Mouse (Mus musculus) limb, embryonic 13.5 days (tissue): Measurements from ENCODE around the gene Eif5b. TPM values are rescaled to one million over a fixed set of nuclear protein-coding genes. Genes with fewer than 3 reads are reported as not detected.
"Not testable (repeated sequence)": the region's sequence is repeated elsewhere in the genome, so short reads cannot be mapped to it uniquely, and the experiment has no call there.

Source experiments
- ATAC-seq: fragments of 200-750 bp; cut with Nextera tagmentation; 2 replicates; pipeline ENCODE4 v1.8.0; 2017; ENCODE audit warnings: low read depth, moderate number of reproducible peaks, moderate TSS enrichment; ENCODE audit not compliant: low FRiP score
- H3K27ac ChIP-seq: fragments of 300-500 bp; sonication (generic); 2 replicates; pipeline ENCODE4 v1.5.1; 2015; ENCODE audit warnings: inconsistent platforms, mild to moderate bottlenecking, moderate library complexity
- H3K27me3 ChIP-seq: fragments of 300-500 bp; sonication (generic); 2 replicates; pipeline ENCODE4 v1.6.1; 2015; ENCODE audit warnings: mild to moderate bottlenecking, inconsistent platforms
- H3K36me3 ChIP-seq: fragments of 300-500 bp; sonication (generic); 2 replicates; pipeline ENCODE4 v1.6.1; 2015; ENCODE audit warnings: inconsistent platforms, mild to moderate bottlenecking, moderate library complexity
- H3K4me1 ChIP-seq: fragments of 300-500 bp; sonication (generic); 2 replicates; pipeline ENCODE4 v1.6.1; 2015; ENCODE audit warnings: inconsistent platforms
- H3K4me2 ChIP-seq: fragments of 300-500 bp; sonication (generic); replicated peaks from 2 replicates; pipeline ENCODE4 v1.6.1; 2015; ENCODE audit warnings: inconsistent platforms, mild to moderate bottlenecking, moderate library complexity
- H3K4me3 ChIP-seq: fragments of 300-500 bp; sonication (generic); 2 replicates; pipeline ENCODE4 v1.5.1; 2015; ENCODE audit warnings: moderate library complexity, mild to moderate bottlenecking, inconsistent platforms
- H3K9ac ChIP-seq: fragments of 300-500 bp; sonication (generic); 2 replicates; pipeline ENCODE4 v1.6.1; 2015; ENCODE audit warnings: mild to moderate bottlenecking, inconsistent platforms
- H3K9me3 ChIP-seq: fragments of 300-500 bp; sonication (generic); 2 replicates; pipeline ENCODE4 v1.6.1; 2016; ENCODE audit warnings: inconsistent platforms
- WGBS: fragments of 180-500 bp; shearing (Covaris S2); methylation state at CpG from one replicate; pipeline ENCODE4 v1.1.7; 2015; 5-methylcytosine and 5-hydroxymethylcytosine counted together
- polyA plus RNA-seq: library from polyadenylated mRNA; unstranded; fragments of >200 nt; fragmentation: Nextera tagmentation; extraction: Ambion mirVana; gene quantifications from 2 replicates; pipeline ENCODE4 v1.2.1, GENCODE M21; 2015

The Eif5b gene
- polyA plus RNA-seq: 33.8 TPM in 2 replicates

DNA sequence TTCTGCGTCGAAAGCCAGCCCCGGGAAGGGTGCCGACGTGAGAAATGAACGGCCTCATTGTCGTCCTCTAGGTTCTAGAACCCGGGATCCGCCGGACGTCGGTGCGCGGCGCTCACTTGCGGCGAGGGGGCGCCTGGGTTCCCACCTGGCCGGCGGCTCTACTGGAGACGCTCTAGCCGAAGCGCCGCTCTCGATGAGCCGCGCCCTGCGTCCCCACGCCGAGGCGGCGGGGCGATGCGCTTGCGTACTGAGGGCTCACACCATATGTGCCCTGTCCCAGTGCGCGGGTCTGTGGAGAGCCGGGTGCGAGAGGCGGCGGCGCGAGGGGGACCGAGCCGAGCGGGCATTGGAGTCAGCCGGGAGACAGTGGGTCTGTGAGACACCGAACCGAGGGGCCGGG, at the start of gene Eif5b, which contains the start of gene Txndc9:
Eif5b (plus strand) TSS at position 144 of the 400 bp plus-strand sequence.
Txndc9 (minus strand) TSS at position 27 of the 400 bp plus-strand sequence.
- Histone ChIP-seq H3K36me3 (peaks cover 28% of the 10 kb centered on the region), H3K4me3 (peak within 1 kb of the TSS; percentile 96), H3K9ac (peak within 1 kb of the TSS; percentile 95), H3K27me3 (no peaks in the 10 kb centered on the region), H3K9me3 (no peaks in the 10 kb centered on the region), H3K4me2 (peak within 1 kb of the TSS; percentile 92), H3K27ac (peak within 1 kb of the TSS; percentile 88), H3K4me1 (peaks cover 18% of the 10 kb centered on the region)
- WGBS: under 1% methylated on average over 50 of the region's 50 CpGs
- ATAC-seq: peak; percentile 92

GRCm38 (mm10) chr1:37948906-37949305, 48.9 kb upstream of the Eif5b start:
- H3K4me2 ChIP-seq: no peak overlapping the region
- WGBS: 69% methylated on average over 2 of the region's 2 CpGs
- no peaks in the 10 kb centered on the region for H3K4me1 ChIP-seq
- H3K4me3 ChIP-seq: no peak overlapping the region
- H3K27me3 ChIP-seq: no peaks in the 10 kb centered on the region
- no peak for ATAC-seq
- H3K36me3 ChIP-seq: no peaks in the 10 kb centered on the region
- H3K9ac ChIP-seq: no peak overlapping the region
- H3K9me3 ChIP-seq: no peaks in the 10 kb centered on the region
- H3K27ac ChIP-seq: no peak overlapping the region

DNA sequence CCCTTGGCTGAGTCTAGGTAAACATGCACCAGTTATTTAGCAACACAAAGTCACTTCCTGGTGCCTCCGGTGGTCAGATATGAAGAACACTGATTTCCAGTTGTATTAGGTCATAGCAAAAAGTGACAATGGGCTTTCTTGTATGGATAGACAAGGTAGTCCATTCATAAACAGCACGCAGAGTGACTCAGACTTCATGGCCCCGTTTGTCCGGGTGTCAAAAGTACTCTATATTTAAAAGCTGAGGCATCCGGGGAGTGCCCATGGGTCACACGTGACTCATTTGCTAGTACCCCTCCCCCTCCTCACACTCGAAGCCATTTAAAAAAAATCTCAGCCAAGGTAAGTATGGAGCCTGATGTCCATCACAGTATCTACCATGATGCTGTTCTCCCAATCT, 43.0 kb upstream of the Eif5b start:
- Histone ChIP-seq H3K27ac (no peak overlapping the region), H3K27me3 (no peaks in the 10 kb centered on the region), H3K36me3 (no peaks in the 10 kb centered on the region), H3K4me1 (no peaks in the 10 kb centered on the region), H3K9me3 (no peaks in the 10 kb centered on the region), H3K4me3 (no peak overlapping the region), H3K4me2 (no peak overlapping the region), H3K9ac (no peak overlapping the region)
- no peak for ATAC-seq
- 84% methylated on average over 7 of the region's 7 CpGs for WGBS

GRCm38 (mm10) chr1:37955251-37955650, 42.6 kb upstream of the Eif5b start:
- Histone ChIP-seq H3K36me3 (no peaks in the 10 kb centered on the region), H3K9ac (no peak overlapping the region), H3K27me3 (no peaks in the 10 kb centered on the region), H3K4me3 (no peak overlapping the region), H3K9me3 (no peaks in the 10 kb centered on the region), H3K4me2 (no peak overlapping the region), H3K4me1 (no peaks in the 10 kb centered on the region), H3K27ac (no peak overlapping the region)
- 85% methylated on average over 2 of the region's 2 CpGs for WGBS
- no peak for ATAC-seq

DNA sequence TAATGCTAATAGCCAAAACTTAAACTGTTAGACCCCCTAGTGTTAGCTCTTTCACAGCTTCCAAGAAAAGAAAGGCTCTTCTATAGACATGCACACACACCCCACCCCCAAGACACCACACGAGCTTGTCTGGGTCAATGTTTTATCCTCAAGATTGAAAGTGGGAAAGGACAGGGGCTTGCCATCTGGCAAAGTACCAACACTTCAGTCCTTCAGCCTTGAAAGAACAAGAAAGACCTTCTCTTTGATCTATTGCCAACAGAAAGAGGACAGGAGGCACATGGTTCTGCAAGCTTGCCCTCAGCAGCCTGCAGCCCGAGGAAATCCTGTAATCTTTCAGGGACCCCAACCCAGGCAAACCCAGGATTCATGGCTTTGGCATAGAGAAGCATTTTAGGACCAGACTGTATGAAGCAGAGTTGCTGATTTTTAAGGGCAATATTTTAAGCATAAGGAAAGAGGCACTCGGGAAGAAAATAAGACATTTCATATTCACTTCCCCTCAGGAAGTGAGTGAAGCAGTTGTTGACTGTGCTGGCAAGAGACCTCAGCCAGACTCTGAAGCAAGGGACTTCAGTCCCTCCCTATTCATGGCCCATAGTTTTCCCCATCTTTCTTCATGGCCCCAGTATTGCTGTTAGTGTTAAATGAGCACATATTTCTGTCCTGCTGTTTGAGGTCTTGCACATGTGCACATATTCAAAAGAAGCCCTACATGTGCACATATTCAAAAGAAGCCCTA, 40.9 kb upstream of the Eif5b start:
- Histone ChIP-seq H3K4me1 (no peaks in the 10 kb centered on the region), H3K9me3 (no peaks in the 10 kb centered on the region), H3K4me2 (no peak overlapping the region), H3K27ac (no peak overlapping the region; the same call in 1 of the 2 replicates), H3K4me3 (no peak overlapping the region), H3K9ac (no peak overlapping the region), H3K27me3 (no peaks in the 10 kb centered on the region), H3K36me3 (no peaks in the 10 kb centered on the region)
- no peak for ATAC-seq
- WGBS: 39% methylated on average over 3 of the region's 3 CpGs

DNA sequence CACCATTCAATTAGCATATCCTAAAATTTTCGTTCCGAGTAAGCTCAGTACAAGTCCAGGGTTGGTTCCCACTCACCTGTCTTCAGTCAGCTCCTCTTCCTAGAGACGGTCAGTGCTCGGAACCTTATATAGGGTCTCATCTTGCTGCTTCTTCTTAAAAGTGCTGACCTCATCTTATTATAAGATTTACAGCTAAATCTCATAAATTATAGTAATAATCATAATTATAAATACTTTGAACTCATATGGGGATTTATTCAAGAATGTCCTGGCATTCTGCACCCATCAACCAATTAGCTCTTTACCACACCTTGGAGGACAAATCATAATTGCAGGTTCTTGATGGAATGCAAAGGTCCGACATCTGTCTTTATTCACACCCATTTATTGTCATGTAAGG, 40.2 kb upstream of the Eif5b start, which contains the start of gene Lyg1:
Lyg1 (minus strand) TSS at position 101 of the 400 bp plus-strand sequence.
- H3K36me3 ChIP-seq: no peaks in the 10 kb centered on the region
- H3K4me2 ChIP-seq: no peak within 1 kb of the TSS
- no peaks in the 10 kb centered on the region for H3K9me3 ChIP-seq
- no peak within 1 kb of the TSS; the same call in 1 of the 2 replicates for H3K27ac ChIP-seq
- H3K4me1 ChIP-seq: no peaks in the 10 kb centered on the region
- no peaks in the 10 kb centered on the region for H3K27me3 ChIP-seq
- H3K9ac ChIP-seq: no peak within 1 kb of the TSS
- 84% methylated on average over 5 of the region's 5 CpGs for WGBS
- ATAC-seq: no peak
- no peak within 1 kb of the TSS for H3K4me3 ChIP-seq

- no peak for ATAC-seq
- WGBS: 68% methylated on average over 2 of the region's 2 CpGs
- no peak overlapping the region for H3K4me3 ChIP-seq
- no peaks in the 10 kb centered on the region for H3K9me3 ChIP-seq
- H3K9ac ChIP-seq: no peak overlapping the region
- H3K36me3 ChIP-seq: no peaks in the 10 kb centered on the region
- no peaks in the 10 kb centered on the region for H3K4me1 ChIP-seq
- no peak overlapping the region for H3K4me2 ChIP-seq
- no peaks in the 10 kb centered on the region for H3K27me3 ChIP-seq
- no peak overlapping the region for H3K27ac ChIP-seq
Observed at GRCm38 (mm10) chr1:37958516-37958915, 39.3 kb upstream of the Eif5b start.

DNA sequence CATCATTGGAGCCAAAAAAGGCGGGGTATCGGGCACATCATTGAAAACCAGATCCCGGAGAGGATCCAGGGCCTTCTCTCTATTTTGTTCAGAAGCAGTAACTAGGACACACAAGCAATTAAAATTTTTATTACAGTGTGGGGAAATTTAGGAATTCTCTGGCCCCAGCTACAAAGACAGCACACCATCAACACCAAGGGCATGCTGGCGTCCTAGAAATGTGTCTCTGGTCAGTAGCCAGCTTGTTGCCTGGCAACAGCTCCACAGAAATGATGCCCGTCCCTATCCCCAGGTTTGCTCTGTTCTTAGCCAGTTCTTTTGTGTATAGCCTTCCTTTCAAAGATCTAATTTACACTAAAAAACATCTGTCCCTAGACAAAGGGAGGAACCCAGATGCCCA, 38.3 kb upstream of the Eif5b start:
- Histone ChIP-seq H3K4me1 (no peaks in the 10 kb centered on the region), H3K36me3 (no peaks in the 10 kb centered on the region), H3K4me3 (no peak overlapping the region), H3K27ac (no peak overlapping the region), H3K4me2 (no peak overlapping the region), H3K9me3 (no peaks in the 10 kb centered on the region), H3K9ac (no peak overlapping the region), H3K27me3 (no peaks in the 10 kb centered on the region)
- no peak for ATAC-seq
- WGBS: 67% methylated on average over 5 of the region's 5 CpGs

DNA sequence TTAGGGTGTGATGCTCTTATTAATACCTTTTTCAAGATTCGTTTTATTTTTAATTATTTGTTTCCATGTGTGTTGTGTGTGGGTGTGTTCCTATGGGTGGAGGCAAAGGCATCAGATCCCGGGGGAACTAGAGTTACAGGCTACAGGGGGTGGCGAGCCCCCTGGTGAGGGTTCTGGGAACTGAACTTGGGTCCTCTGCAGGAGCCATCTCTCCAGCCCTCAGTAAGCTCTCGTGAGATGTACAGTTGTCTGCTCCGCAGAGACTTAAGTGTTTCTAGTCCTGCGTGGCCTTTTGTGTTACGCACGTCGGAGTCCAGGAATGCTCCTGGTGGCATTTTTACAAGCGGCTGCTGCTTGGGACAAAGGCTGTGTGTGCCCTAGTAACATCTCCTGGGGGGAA, 32.2 kb upstream of the Eif5b start:
- H3K9ac ChIP-seq: no peak overlapping the region
- WGBS: 51% methylated on average over 10 of the region's 10 CpGs
- no peak overlapping the region for H3K4me2 ChIP-seq
- H3K4me3 ChIP-seq: no peak overlapping the region
- no peaks in the 10 kb centered on the region for H3K4me1 ChIP-seq
- H3K27ac ChIP-seq: no peak overlapping the region
- no peak for ATAC-seq
- no peaks in the 10 kb centered on the region for H3K27me3 ChIP-seq
- no peaks in the 10 kb centered on the region for H3K36me3 ChIP-seq
- H3K9me3 ChIP-seq: no peaks in the 10 kb centered on the region

GRCm38 (mm10) chr1:37968746-37969145, 29.1 kb upstream of the Eif5b start:
- no peak overlapping the region for H3K4me3 ChIP-seq
- no peaks in the 10 kb centered on the region for H3K36me3 ChIP-seq
- no peak overlapping the region for H3K9ac ChIP-seq
- no peaks in the 10 kb centered on the region for H3K4me1 ChIP-seq
- WGBS: 70% methylated on average over 6 of the region's 6 CpGs
- no peaks in the 10 kb centered on the region for H3K27me3 ChIP-seq
- H3K27ac ChIP-seq: no peak overlapping the region
- no peaks in the 10 kb centered on the region for H3K9me3 ChIP-seq
- no peak overlapping the region for H3K4me2 ChIP-seq
- no peak for ATAC-seq

GRCm38 (mm10) chr1:37971520-37971919, 26.3 kb upstream of the Eif5b start:
- H3K4me1 ChIP-seq: no peaks in the 10 kb centered on the region
- no peaks in the 10 kb centered on the region for H3K36me3 ChIP-seq
- H3K27me3 ChIP-seq: no peaks in the 10 kb centered on the region
- no peak overlapping the region for H3K4me3 ChIP-seq
- 69% methylated on average over 4 of the region's 4 CpGs for WGBS
- no peak overlapping the region for H3K4me2 ChIP-seq
- no peak overlapping the region for H3K27ac ChIP-seq
- no peak for ATAC-seq
- no peak overlapping the region for H3K9ac ChIP-seq
- no peaks in the 10 kb centered on the region for H3K9me3 ChIP-seq

GRCm38 (mm10) chr1:37976666-37977065, 21.1 kb upstream of the Eif5b start:
- not testable (repeated sequence) for H3K27ac ChIP-seq, H3K27me3 ChIP-seq, H3K4me1 ChIP-seq, H3K9me3 ChIP-seq, H3K4me3 ChIP-seq, H3K4me2 ChIP-seq, H3K36me3 ChIP-seq, ATAC-seq, H3K9ac ChIP-seq
- 67% methylated on average over 9 of the region's 9 CpGs for WGBS

- no peaks in the 10 kb centered on the region for H3K36me3 ChIP-seq
- H3K4me1 ChIP-seq: no peaks in the 10 kb centered on the region
- no peaks in the 10 kb centered on the region for H3K9me3 ChIP-seq
- 87% methylated on average over 7 of the region's 7 CpGs for WGBS
- H3K4me2 ChIP-seq: no peak overlapping the region
- no peaks in the 10 kb centered on the region for H3K27me3 ChIP-seq
- H3K4me3 ChIP-seq: no peak overlapping the region
- no peak for ATAC-seq
- H3K27ac ChIP-seq: no peak overlapping the region
- no peak overlapping the region for H3K9ac ChIP-seq
Observed at GRCm38 (mm10) chr1:37977303-37977702, 20.5 kb upstream of the Eif5b start.
